Mouse (Mus musculus) embryonic facial prominence, embryonic 11.5 days (tissue): Measurements from ENCODE around the gene Abca4. TPM values are rescaled to one million over a fixed set of nuclear protein-coding genes. Genes with fewer than 3 reads are reported as not detected.

Source experiments
- ATAC-seq: fragments of 200-750 bp; cut with Nextera tagmentation; replicated peaks from 2 replicates; pipeline ENCODE4 v1.8.0; 2017; ENCODE audit warnings: low read depth; ENCODE audit not compliant: insufficient number of reproducible peaks, low FRiP score, low TSS enrichment
- DNase-seq: peaks from one replicate; pipeline ENCODE4 v3.0.0-alpha.2; 2015; ENCODE audit warnings: low spot score
- H3K27ac ChIP-seq: fragments of 300-500 bp; sonication (generic); replicated peaks from 2 replicates; pipeline ENCODE4 v1.5.1; 2014; ENCODE audit warnings: mild to moderate bottlenecking, low read depth, low read length, control low read depth
- H3K27me3 ChIP-seq: fragments of 300-500 bp; sonication (generic); 2 replicates; pipeline ENCODE4 v1.6.1; 2014; ENCODE audit warnings: mild to moderate bottlenecking, low read length, moderate library complexity, mixed read lengths; ENCODE audit not compliant: control insufficient read depth, insufficient read depth
- H3K36me3 ChIP-seq: fragments of 300-500 bp; sonication (generic); replicated peaks from 2 replicates; pipeline ENCODE4 v1.6.1; 2014; ENCODE audit warnings: low read depth, mild to moderate bottlenecking, low read length, moderate library complexity, mixed read lengths; ENCODE audit not compliant: control insufficient read depth, insufficient read depth
- H3K4me1 ChIP-seq: fragments of 300-500 bp; sonication (generic); 2 replicates; pipeline ENCODE4 v1.6.1; 2014; ENCODE audit warnings: low read length, mixed read lengths; ENCODE audit not compliant: control insufficient read depth, insufficient read depth
- H3K4me2 ChIP-seq: fragments of 300-500 bp; sonication (generic); 2 replicates; pipeline ENCODE4 v1.6.1; 2014; ENCODE audit warnings: low read depth, mild to moderate bottlenecking, control low read depth, low read length, moderate library complexity
- H3K4me3 ChIP-seq: fragments of 300-500 bp; sonication (generic); 2 replicates; pipeline ENCODE4 v1.5.1; 2014; ENCODE audit warnings: low read depth, low read length, control low read depth
- H3K9ac ChIP-seq: fragments of 300-500 bp; sonication (generic); replicated peaks from 2 replicates; pipeline ENCODE4 v1.6.1; 2014; ENCODE audit warnings: mild to moderate bottlenecking, control low read depth, low read length
- H3K9me3 ChIP-seq: fragments of 300-500 bp; sonication (generic); replicated peaks from 2 replicates; pipeline ENCODE4 v1.6.1; 2016; ENCODE audit warnings: mild to moderate bottlenecking, low read length, inconsistent platforms, mixed read lengths; ENCODE audit not compliant: control insufficient read depth
- WGBS: fragments of 180-500 bp; shearing (Covaris S2); extraction: QIAGEN DNeasy Blood & Tissue Kit; methylation state at CpG from one replicate; pipeline ENCODE4 v1.1.7; 2014; 5-methylcytosine and 5-hydroxymethylcytosine counted together
- polyA plus RNA-seq: library from polyadenylated mRNA; unstranded; fragments of >200 nt; fragmentation: Nextera tagmentation; extraction: Ambion mirVana; gene quantifications from 2 replicates; pipeline ENCODE4 v1.2.1, GENCODE M21; 2014

Abca4 gene
- polyA plus RNA-seq, 1 experiment from 2014 or later = 1.9 TPM

DNA sequence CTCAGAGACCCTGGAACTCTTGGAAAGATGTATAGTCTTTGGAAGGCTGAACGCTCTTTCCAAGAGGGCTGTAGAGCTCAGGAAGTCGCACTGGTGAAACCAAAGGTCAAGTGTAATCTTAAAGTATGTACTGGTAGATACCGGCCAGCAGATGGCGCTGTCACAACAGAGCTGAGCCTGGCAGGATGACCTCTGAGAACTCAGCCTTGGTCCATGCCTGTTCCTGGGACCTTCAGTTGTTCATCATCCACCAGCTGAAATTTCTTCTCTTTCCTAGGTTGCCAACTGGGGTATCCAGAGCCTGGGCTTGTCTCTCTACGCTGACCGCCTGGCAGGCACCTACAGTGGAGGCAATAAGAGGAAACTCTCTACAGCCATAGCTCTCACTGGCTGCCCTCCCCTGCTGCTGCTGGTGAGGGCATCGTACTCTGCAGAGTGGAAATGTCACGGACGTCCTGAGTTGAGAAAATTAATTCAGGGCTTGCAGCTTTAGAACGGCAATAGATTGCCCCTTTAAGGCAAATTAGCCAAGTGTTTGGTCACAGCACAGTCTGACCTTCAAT, 125.5 kb downstream of the Abca4 start:
- H3K4me1 ChIP-seq = no peaks in the 10 kb centered on the region
- 41% methylated on average over 10 of the region's 10 CpGs for WGBS
- H3K9ac ChIP-seq = no peak overlapping the region
- no peaks in the 10 kb centered on the region for H3K36me3 ChIP-seq
- H3K4me2 ChIP-seq = no peak overlapping the region
- no peaks in the 10 kb centered on the region for H3K27me3 ChIP-seq
- no peak overlapping the region for H3K27ac ChIP-seq
- no peak overlapping the region for H3K4me3 ChIP-seq
- DNase-seq = peak; percentile 67
- ATAC-seq = no peak
- H3K9me3 ChIP-seq = no peaks in the 10 kb centered on the region

DNA sequence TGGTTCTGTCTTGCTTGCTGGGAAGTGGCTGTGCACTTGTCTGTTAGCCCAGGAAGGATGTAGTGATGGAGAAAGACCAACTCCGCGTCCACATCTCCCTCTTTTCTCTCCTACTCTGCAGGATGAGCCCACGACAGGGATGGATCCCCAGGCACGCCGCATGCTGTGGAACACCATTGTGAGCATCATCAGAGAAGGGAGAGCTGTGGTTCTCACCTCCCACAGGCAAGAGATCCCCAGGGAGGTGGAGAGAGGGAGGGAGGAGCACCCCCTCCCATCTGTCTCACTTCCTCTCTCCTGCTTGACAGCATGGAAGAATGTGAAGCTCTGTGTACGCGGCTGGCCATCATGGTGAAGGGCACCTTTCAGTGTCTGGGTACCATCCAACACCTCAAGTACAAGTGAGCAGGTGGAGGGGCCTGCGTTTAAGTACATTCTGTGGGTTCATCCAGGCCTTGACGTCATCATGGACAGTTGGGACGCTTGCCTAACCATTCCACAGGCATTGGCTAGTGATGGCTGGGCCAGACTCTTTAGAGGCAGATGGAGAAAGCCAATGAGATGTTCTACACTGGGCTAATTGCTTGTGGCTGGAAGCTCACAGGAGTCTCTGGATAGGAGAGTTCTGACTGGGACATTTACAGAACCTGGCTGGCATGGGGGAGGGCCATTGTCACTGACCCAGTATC, 126.5 kb downstream of the Abca4 start:
- Histone ChIP-seq H3K4me3 (no peak overlapping the region), H3K27ac (no peak overlapping the region), H3K4me1 (no peaks in the 10 kb centered on the region), H3K9me3 (no peaks in the 10 kb centered on the region), H3K9ac (no peak overlapping the region), H3K27me3 (no peaks in the 10 kb centered on the region), H3K4me2 (no peak overlapping the region), H3K36me3 (no peaks in the 10 kb centered on the region)
- ATAC-seq (no peak), DNase-seq (no peak)
- WGBS = 89% methylated on average over 10 of the region's 10 CpGs

DNA sequence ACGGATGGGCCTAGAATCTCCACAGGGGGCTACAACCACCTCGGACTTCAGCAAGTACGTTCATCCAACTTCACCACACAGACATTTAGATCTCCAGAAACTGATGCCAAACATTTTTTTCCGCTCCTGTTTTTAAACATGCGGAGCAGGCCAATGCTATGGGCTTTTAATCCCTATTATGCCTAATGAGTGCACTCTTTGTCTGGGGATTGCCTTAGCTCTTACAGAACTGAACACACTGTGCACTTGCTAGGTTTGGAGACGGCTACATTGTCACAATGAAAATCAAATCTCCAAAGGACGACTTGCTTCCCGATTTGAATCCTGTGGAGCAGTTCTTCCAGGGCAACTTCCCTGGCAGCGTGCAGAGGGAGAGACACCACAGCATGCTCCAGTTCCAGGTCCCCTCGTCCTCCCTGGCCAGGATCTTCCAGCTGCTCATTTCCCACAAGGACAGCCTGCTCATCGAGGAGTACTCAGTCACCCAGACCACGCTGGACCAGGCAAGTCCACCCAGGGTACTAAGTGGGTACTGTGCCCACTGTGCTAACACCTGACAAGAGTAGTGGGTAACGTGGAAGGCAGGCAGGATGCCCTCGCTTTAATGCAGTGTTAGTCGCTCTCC, 129.4 kb downstream of the Abca4 start:
- no peak overlapping the region for H3K27ac ChIP-seq
- no peak overlapping the region for H3K9ac ChIP-seq
- 70% methylated on average over 15 of the region's 15 CpGs for WGBS
- ATAC-seq (no peak), DNase-seq (no peak)
- no peaks in the 10 kb centered on the region for H3K27me3 ChIP-seq
- no peaks in the 10 kb centered on the region for H3K9me3 ChIP-seq
- no peaks in the 10 kb centered on the region for H3K36me3 ChIP-seq
- no peak overlapping the region for H3K4me2 ChIP-seq
- no peak overlapping the region for H3K4me3 ChIP-seq
- no peaks in the 10 kb centered on the region for H3K4me1 ChIP-seq

DNA sequence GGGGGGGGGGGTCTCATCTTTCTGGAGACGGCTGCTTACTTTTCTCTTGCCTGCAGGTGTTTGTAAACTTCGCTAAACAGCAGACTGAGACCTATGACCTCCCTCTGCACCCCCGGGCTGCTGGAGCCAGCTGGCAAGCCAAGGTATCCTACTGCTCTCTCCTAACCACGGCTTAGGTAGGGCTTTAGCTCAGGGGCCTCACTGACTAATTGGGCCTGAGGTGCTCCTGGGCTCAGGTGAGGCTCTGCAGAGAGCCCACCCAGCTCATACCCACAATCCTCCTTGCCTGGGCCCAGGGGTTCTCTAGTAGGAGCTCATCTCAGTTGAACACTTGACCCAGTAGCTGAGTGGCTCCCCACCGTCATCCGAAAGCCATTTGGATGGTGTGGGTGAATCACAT, 131.8 kb downstream of the Abca4 start:
- ATAC-seq (no peak), DNase-seq (no peak)
- Histone ChIP-seq H3K9me3 (no peaks in the 10 kb centered on the region), H3K4me3 (no peak overlapping the region), H3K4me1 (no peaks in the 10 kb centered on the region), H3K9ac (no peak overlapping the region), H3K27me3 (no peaks in the 10 kb centered on the region), H3K36me3 (no peaks in the 10 kb centered on the region), H3K27ac (no peak overlapping the region), H3K4me2 (no peak overlapping the region)
- 57% methylated on average over 6 of the region's 6 CpGs for WGBS

DNA sequence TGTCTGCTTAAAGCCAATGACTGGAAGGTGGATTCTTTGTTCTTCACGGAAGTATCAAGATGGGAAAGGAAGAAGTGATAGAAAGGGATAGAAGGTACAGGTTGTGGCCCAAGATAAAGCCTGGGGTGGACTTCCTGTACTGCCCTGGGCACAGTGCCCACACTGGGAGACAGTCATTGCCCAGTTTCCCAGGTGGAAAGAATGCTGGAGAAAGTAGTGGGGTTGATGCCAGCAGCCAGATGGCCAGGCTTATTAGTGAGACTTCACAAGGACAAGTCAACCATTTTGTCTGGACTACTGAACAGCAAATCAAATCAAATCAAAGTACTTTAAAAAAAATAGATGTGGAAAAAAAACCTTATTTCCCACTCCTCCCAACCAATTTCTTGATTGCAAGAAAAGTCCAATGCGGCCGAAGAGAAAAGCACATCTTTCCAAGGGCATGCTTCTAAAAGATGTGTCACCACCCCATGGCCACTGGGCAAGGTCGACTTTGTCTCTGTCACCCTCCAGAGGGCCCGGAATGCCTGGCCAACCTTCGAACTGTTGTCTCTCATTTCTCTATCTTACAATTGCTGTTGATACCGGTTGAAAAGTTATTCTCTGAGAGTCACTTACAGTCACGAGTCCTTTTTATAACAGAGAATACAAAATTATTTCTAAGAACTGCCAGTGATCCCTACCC, 132.6 kb downstream of the Abca4 start:
- WGBS = 89% methylated on average over 8 of the region's 8 CpGs

DNA sequence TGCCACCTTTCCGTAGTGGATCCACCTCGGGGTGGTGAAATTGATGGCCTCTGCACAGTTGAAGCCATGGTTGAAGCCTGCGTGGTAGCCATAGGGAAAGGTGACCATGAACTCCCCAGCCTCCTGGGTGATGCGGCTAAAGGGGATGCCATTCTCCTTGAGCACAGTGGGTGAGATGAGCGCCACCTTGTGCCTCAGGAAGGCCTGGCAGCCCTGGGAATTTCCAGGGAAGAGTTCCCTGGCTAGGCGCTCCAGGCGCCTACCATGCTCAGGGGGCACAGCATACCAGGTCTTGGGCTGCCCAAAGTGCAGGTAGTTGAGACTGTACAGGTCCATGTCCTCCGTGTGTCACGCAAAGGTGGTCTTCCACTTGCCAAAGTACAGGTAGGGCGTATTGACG, 139.9 kb downstream of the Abca4 start:
- ATAC-seq (no peak), DNase-seq (peak; percentile 13)
- 49% methylated on average over 11 of the region's 11 CpGs for WGBS

More for the DNA sequence above, 132.6 kb downstream of the Abca4 start:
- DNase-seq = no peak
- no peaks in the 10 kb centered on the region for H3K4me1 ChIP-seq
- no peak overlapping the region for H3K9ac ChIP-seq
- ATAC-seq = no peak
- H3K36me3 ChIP-seq = no peaks in the 10 kb centered on the region
- no peak overlapping the region for H3K4me3 ChIP-seq
- H3K4me2 ChIP-seq = no peak overlapping the region
- H3K27me3 ChIP-seq = no peaks in the 10 kb centered on the region
- H3K9me3 ChIP-seq = no peaks in the 10 kb centered on the region
- no peak overlapping the region for H3K27ac ChIP-seq

DNA sequence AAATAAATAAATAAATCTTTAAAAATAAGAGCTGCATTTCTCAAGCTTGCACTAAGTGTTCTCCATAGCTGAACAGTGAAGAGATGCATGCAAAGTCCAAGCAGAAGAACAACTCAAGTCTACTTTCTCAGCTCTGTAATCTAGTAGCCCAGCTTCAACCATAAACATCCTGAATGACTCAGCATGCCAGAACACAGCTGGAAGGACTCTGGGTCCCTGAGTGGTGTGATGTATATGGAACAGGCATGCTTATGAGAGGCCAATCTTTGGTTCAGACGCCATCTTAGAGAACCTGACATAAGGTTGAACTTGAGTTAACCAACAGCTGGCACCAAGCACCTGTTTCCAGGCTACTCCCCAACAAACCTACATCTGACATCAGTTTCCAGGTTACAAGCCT, 142.7 kb downstream of the Abca4 start:
- no peak overlapping the region for H3K9ac ChIP-seq
- ATAC-seq = no peak
- WGBS = 74% methylated on average over 1 of the region's 1 CpGs

More for the DNA sequence above, 139.9 kb downstream of the Abca4 start:
- no peaks in the 10 kb centered on the region for H3K9me3 ChIP-seq
- no peaks in the 10 kb centered on the region for H3K4me1 ChIP-seq
- no peak overlapping the region for H3K4me2 ChIP-seq
- no peaks in the 10 kb centered on the region for H3K36me3 ChIP-seq
- H3K4me3 ChIP-seq = no peak overlapping the region
- no peak overlapping the region for H3K9ac ChIP-seq
- H3K27ac ChIP-seq = no peak overlapping the region
- H3K27me3 ChIP-seq = no peaks in the 10 kb centered on the region

More for the DNA sequence above, 142.7 kb downstream of the Abca4 start:
- Histone ChIP-seq H3K27me3 (no peaks in the 10 kb centered on the region), H3K36me3 (no peaks in the 10 kb centered on the region), H3K27ac (no peak overlapping the region), H3K4me3 (no peak overlapping the region), H3K4me1 (no peaks in the 10 kb centered on the region), H3K9me3 (no peaks in the 10 kb centered on the region), H3K4me2 (no peak overlapping the region)
- DNase-seq = no peak
